Mouse (Mus musculus): Measurements from ENCODE around the gene Zc3h12d.

- TF ChIP-seq CTCF (IDR thresholded peaks at IDR 0.05; ENCODE audit: low read depth), result no peak
- no peak for TF ChIP-seq EP300 (optimal IDR thresholded peaks at IDR 0.05)
Observed at GRCm38 (mm10) chr10:7801258-7801657, 31.0 kb upstream of the Zc3h12d start.

Measured in stomach, postnatal 0 days (tissue).